Mouse (Mus musculus) bone marrow macrophage, adult 2 months (primary cell): ENCODE results near the gene Ypel3.

ENCODE experiments used
- CTCF ChIP-seq: IDR thresholded peaks from 2 replicates; pipeline ENCODE4 v1.5.1; 2012; ENCODE audit warnings: low read depth, mild to moderate bottlenecking, low read length, moderate library complexity
- POLR2A ChIP-seq: IDR thresholded peaks from 2 replicates; pipeline ENCODE4 v1.6.1; 2012; ENCODE audit warnings: mild to moderate bottlenecking, low read depth, low read length, borderline replicate concordance

DNA sequence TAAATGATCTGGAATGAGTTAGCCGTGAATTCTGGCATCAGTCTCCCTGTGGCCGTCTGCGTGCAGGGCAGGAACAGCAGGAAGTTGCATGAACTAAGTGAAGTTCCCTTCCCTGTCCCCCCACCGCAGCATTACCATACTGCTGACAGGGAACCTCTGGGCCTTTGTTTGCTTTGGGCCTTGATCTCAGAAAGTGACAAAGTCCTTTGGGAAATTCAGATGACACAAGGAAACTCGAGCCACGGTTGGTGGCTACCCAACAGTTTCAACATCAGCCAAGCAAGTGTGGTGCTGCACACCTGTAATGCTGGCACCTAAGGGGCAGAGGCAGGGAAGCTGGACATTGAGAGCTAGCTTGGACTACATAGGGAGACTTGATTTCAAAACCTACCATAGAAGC is 30.0 kb upstream of the Ypel3 start:
- TF ChIP-seq CTCF (peak; percentile 32; the same call in 1 of the 2 replicates), POLR2A (peak; percentile 79; the same call in 1 of the 2 replicates)
